Mouse (Mus musculus): Measurements from ENCODE around the gene Prkag3.

DNA sequence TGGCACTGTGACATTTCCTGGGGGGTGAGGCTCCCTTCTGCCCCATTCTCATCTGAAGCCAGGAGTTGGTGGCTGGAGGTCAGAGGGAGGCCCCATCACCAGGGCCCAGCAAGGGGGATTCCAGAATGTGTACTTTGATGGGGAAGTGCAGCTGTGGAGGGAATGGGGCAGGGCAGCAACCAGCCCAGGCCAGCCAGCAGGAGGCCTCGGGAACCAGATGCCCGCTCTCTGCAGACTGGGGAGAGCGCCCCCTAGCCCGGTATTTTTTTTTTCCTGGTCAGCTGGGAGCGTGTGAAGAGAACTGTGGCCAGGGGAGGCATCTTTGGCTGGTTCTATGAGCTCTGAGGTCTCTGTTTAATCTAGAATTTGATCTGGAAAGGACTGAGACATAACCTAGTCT, 26.8 kb upstream of the Prkag3 start:
- TF ChIP-seq CTCF (IDR thresholded peaks at IDR 0.05; ENCODE audit: extremely low read depth, insufficient read depth, insufficient read length, insufficient replicate concordance) (0 out of 2 replicates have a peak, but pooled peaks have one; percentile 10), POLR2A (IDR thresholded peaks at IDR 0.05; ENCODE audit: low read depth, low read length) (no peak)
